Mouse (Mus musculus) lung, postnatal 0 days (tissue): Measurements from ENCODE around the gene Rab43.

Experiments used
- CTCF ChIP-seq: IDR thresholded peaks from 2 replicates; pipeline ENCODE4 v1.5.1; 2016; ENCODE audit warnings: antibody characterized with exemption, mild to moderate bottlenecking
- EP300 ChIP-seq: IDR thresholded peaks from 2 replicates; pipeline ENCODE4 v1.6.1; 2016; ENCODE audit warnings: antibody characterized with exemption, mild to moderate bottlenecking, control low read depth

DNA sequence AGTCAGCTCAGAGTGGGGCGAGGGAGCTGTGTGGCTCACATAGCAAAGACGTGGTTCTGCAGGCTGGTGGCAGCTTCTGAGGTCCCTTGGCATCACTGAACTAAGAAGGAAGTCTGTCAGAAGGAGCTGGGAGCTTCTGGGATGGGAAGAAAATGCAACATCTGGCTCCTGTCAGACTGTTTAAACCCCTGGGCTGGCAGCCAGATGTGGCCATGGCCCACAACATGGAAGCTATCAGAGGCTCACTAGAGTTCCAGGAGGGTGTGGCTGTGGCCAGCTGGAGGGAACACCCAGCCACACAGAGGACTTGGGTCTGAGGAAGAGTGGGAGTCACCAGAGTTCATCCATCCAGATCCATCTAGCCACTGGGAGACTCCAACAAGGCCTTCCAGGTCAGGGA lies 65.1 kb downstream of the Rab43 start:
- TF ChIP-seq CTCF = no peak
- no peak for TF ChIP-seq EP300
